Mouse (Mus musculus) liver, postnatal 0 days (tissue): ENCODE results near the gene Flvcr2. TPM values are rescaled to one million over a fixed set of nuclear protein-coding genes. Genes with fewer than 3 reads are reported as not detected.

ENCODE experiments used
- ATAC-seq: fragments of 200-750 bp; cut with Nextera tagmentation; 2 replicates; pipeline ENCODE4 v1.8.0; 2017; ENCODE audit warnings: mild to moderate bottlenecking, moderate library complexity
- DNase-seq: peaks from one replicate; pipeline ENCODE4 v3.0.0-alpha.2; 2016
- H3K27ac ChIP-seq: fragments of 300-500 bp; sonication (generic); 2 replicates; pipeline ENCODE4 v1.5.1; 2014; ENCODE audit warnings: antibody characterized with exemption, moderate library complexity, mild to moderate bottlenecking, low read depth
- H3K27me3 ChIP-seq: fragments of 300-500 bp; sonication (generic); 2 replicates; pipeline ENCODE4 v1.6.1; 2014; ENCODE audit warnings: low read length, control low read depth, mixed read lengths; ENCODE audit not compliant: insufficient read depth
- H3K36me3 ChIP-seq: fragments of 300-500 bp; sonication (generic); replicated peaks from 2 replicates; pipeline ENCODE4 v1.6.1; 2014; ENCODE audit warnings: mild to moderate bottlenecking, control low read depth, low read length, moderate library complexity, mixed read lengths; ENCODE audit not compliant: insufficient read depth
- H3K4me1 ChIP-seq: fragments of 300-500 bp; sonication (generic); 2 replicates; pipeline ENCODE4 v1.6.1; 2014; ENCODE audit warnings: antibody characterized with exemption, mild to moderate bottlenecking, control low read depth; ENCODE audit not compliant: insufficient read depth
- H3K4me2 ChIP-seq: fragments of 300-500 bp; sonication (generic); 2 replicates; pipeline ENCODE4 v1.6.1; 2014; ENCODE audit warnings: low read depth, mild to moderate bottlenecking, low read length, moderate library complexity, mixed read lengths
- H3K4me3 ChIP-seq: fragments of 300-500 bp; sonication (generic); 2 replicates; pipeline ENCODE4 v1.5.1; 2014; ENCODE audit warnings: low read depth, low read length
- H3K9ac ChIP-seq: fragments of 300-500 bp; sonication (generic); replicated peaks from 2 replicates; pipeline ENCODE4 v1.6.1; 2014; ENCODE audit warnings: mild to moderate bottlenecking, moderate library complexity
- H3K9me3 ChIP-seq: fragments of 300-500 bp; sonication (generic); 2 replicates; pipeline ENCODE4 v1.6.1; 2016; ENCODE audit warnings: mild to moderate bottlenecking, control low read depth, low read length, mixed read lengths
- CTCF ChIP-seq: sonication (generic); IDR thresholded peaks from 2 replicates; pipeline ENCODE4 v1.5.1; 2016; ENCODE audit warnings: antibody characterized with exemption, low read depth
- EP300 ChIP-seq: IDR thresholded peaks from 2 replicates; pipeline ENCODE4 v1.6.1; 2016; ENCODE audit warnings: antibody characterized with exemption, low read depth, mild to moderate bottlenecking
- WGBS: fragments of 180-500 bp; shearing (Covaris S2); extraction: QIAGEN DNeasy Blood & Tissue Kit; methylation state at CpG from one replicate; pipeline ENCODE4 v1.1.7; 2014; ENCODE audit not compliant: insufficient replicate concordance; 5-methylcytosine and 5-hydroxymethylcytosine counted together
- polyA plus RNA-seq: library from polyadenylated mRNA; unstranded; fragments of >200 nt; fragmentation: Nextera tagmentation; extraction: Ambion mirVana; gene quantifications from 2 replicates; pipeline ENCODE4 v1.2.1, GENCODE M21; 2015

Flvcr2 gene
- polyA plus RNA-seq, 1 experiment from 2014 or later = 5.9 TPM

DNA sequence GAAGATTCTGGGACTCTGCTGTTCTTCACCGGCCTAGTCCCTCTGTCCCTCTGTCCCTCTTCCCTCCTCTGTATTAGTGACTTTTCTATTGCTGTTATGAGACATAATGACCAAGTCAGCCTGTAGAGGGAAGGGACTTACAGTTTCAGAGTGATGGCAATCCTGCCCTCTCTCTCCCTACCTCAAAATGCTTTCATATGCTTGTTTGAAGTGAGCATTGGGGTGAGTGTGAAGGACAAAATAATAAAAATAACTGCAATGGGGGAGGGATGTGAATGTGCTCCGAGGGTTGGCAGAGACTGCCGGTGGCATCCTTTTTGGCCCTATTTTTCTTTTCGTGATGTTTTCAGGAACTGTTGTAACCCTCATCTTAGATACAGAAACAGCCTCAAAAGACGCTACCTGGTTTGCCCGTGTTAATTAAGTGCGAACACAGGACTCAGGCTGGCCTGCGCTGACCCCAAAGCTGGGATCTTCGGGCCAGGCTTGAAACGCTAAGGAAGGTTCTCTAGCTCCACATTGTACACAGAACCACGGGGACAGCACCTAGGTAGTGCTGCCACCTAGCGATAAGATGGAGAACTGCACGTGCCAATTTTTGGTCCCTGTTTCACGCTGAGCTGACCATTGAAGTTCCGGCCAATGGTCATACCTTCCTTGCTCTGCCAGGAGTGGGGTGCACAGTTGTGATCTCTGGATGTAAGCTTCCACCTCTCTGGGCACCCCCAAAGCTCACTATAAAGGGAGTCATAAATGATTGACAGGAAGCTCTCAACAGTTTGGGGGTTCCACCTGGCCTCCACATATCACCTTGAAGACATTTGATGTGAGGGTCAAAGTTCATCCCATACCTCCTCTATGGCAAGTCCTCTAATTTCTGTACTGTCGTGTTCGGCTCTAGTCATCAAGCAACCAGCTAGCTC is 17.1 kb upstream of the Flvcr2 start:
- Histone ChIP-seq H3K4me2 (no peak overlapping the region), H3K27me3 (no peaks in the 10 kb centered on the region), H3K4me1 (no peaks in the 10 kb centered on the region), H3K36me3 (no peaks in the 10 kb centered on the region), H3K4me3 (no peak overlapping the region), H3K9ac (no peak overlapping the region), H3K27ac (no peak overlapping the region), H3K9me3 (no peaks in the 10 kb centered on the region)
- ATAC-seq = 0 out of 2 replicates have a peak, but pooled peaks have one; percentile 25
- peak; percentile 68 for DNase-seq
- TF ChIP-seq EP300 = no peak
- peak; percentile 97 for TF ChIP-seq CTCF
- 33% methylated on average over 17 of the region's 17 CpGs for WGBS

DNA sequence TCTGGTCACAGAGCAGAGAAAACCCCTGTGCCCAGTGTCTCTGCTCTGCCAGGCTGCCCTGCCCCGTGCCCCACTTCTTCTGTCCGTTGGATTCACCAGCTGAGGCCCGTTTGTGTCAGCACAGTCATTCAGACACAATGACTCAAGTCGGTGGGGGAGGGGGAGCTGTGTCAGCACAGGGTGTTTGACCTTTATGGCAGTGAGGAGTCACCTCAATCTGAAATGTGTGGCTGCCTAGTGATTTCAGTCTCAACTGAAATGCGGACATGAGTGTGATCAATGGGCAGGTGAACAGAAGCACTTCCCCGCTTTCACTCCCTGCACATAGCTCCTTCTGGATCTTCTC is 16.4 kb upstream of the Flvcr2 start:
- no peak overlapping the region for H3K4me3 ChIP-seq
- no peaks in the 10 kb centered on the region for H3K4me1 ChIP-seq
- no peaks in the 10 kb centered on the region for H3K36me3 ChIP-seq
- 55% methylated on average over 6 of the region's 6 CpGs for WGBS
- DNase-seq (no peak), ATAC-seq (no peak)
- no peaks in the 10 kb centered on the region for H3K27me3 ChIP-seq
- no peak overlapping the region for H3K4me2 ChIP-seq
- no peak overlapping the region for H3K27ac ChIP-seq
- no peak overlapping the region for H3K9ac ChIP-seq
- no peak for TF ChIP-seq CTCF
- TF ChIP-seq EP300 = no peak
- no peaks in the 10 kb centered on the region for H3K9me3 ChIP-seq

DNA sequence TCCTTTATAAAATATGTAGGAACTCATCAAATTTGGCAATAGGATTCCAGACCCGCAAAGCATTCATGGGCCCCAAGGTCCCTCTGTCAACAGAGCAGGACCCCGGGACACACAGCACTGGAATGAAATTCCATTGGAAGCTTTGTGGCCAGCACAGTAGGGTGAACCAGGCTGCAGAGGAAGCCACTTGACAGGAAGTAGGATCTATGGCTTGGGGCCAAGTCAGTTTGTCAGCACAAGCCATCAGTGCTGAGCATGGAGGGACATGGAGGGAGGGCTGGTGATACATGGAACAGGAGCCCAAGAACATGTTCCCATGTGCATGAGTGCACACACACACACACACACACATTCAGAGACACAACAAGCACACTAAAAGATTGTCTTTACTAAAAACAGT is 10.1 kb upstream of the Flvcr2 start:
- DNase-seq (no peak), ATAC-seq (no peak)
- no peak overlapping the region for H3K9ac ChIP-seq
- no peak overlapping the region for H3K27ac ChIP-seq
- no peak overlapping the region for H3K4me3 ChIP-seq
- 50% methylated on average over 2 of the region's 2 CpGs for WGBS
- H3K4me2 ChIP-seq = no peak overlapping the region
- H3K9me3 ChIP-seq = no peaks in the 10 kb centered on the region
- no peaks in the 10 kb centered on the region for H3K36me3 ChIP-seq
- TF ChIP-seq CTCF = no peak
- TF ChIP-seq EP300 = no peak
- H3K4me1 ChIP-seq = no peaks in the 10 kb centered on the region
- no peaks in the 10 kb centered on the region for H3K27me3 ChIP-seq

DNA sequence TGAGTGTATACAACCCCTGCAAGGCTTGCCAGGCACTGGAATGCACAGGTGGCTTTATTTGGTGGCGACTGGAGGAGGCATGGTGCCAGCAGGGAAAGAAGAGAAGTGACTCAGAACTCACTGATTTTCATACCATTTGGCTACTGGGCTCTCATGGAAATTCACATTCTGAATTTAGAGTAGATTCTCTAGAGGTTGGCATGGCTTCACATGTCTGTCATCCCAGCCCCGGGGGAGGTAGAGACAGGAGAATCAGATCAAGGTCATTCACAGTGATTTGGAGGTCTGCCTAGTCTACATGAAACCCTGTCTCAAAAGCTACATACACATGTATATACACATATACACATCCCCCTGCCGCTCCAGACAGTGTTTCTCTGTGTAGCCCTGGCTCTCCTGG is 9.4 kb upstream of the Flvcr2 start:
- H3K36me3 ChIP-seq = no peaks in the 10 kb centered on the region
- TF ChIP-seq EP300 = no peak
- no peak for TF ChIP-seq CTCF
- no peak overlapping the region for H3K9ac ChIP-seq
- DNase-seq = no peak
- 76% methylated on average over 3 of the region's 3 CpGs for WGBS
- no peak overlapping the region for H3K27ac ChIP-seq
- H3K4me1 ChIP-seq = no peaks in the 10 kb centered on the region
- H3K9me3 ChIP-seq = no peaks in the 10 kb centered on the region
- no peak for ATAC-seq
- H3K27me3 ChIP-seq = no peaks in the 10 kb centered on the region
- no peak overlapping the region for H3K4me2 ChIP-seq
- no peak overlapping the region for H3K4me3 ChIP-seq

DNA sequence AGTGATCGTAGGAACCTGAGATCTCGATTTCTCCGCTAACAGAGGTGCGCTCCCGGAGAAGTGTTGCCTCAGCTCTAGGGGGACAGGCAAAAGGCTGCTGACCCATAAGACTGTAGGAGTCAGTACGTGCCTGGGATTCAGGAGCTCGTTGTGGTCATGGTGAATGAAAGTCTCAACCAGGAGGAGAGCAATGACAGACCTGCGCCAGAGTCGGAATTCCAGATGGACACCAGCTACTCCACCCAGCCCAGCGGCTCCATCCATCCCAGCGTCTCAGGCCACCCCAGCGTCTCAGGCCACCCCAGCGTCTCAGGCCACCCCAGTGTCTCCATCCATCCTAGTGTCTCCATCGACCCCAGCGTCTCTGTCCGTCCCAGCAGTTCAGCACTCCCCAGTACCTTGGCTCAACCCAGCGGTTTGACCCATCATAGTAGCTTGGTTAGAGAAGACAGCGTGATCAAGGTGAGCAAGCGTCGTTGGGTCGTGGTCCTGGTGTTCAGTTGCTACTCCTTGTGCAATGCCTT is 419 bp downstream of the Flvcr2 start:
- 14% methylated on average over 21 of the region's 21 CpGs for WGBS
- Histone ChIP-seq H3K27ac (peak overlapping the region; percentile 86), H3K4me2 (peak overlapping the region; percentile 87), H3K9me3 (no peaks in the 10 kb centered on the region), H3K36me3 (no peaks in the 10 kb centered on the region), H3K4me1 (no peaks in the 10 kb centered on the region), H3K4me3 (peak overlapping the region; percentile 48), H3K27me3 (peaks cover 4% of the 10 kb centered on the region; the same call in 1 of the 2 replicates), H3K9ac (peak overlapping the region; percentile 61)
- ATAC-seq (peak; percentile 11), DNase-seq (no peak)
- TF ChIP-seq CTCF = no peak
- no peak for TF ChIP-seq EP300

DNA sequence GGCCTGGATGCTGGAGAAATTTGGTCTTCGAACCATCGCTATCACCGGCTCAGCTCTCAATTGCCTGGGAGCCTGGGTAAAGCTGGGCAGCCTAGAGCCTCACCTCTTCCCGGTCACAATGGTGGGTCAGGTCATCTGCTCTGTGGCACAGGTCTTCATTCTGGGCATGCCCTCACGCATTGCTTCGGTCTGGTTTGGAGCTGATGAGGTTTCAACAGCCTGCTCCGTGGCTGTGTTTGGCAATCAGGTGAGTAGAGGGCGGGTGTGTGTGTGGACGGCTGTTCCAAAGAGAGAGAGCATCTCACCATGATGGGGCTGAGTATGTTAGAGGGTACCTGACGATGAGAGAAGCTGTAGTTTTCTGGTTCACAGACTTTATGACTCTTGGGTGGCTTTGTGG is 1.0 kb downstream of the Flvcr2 start:
- no peaks in the 10 kb centered on the region for H3K9me3 ChIP-seq
- 62% methylated on average over 10 of the region's 10 CpGs for WGBS
- H3K36me3 ChIP-seq = no peaks in the 10 kb centered on the region
- TF ChIP-seq EP300 = no peak
- no peak for TF ChIP-seq CTCF
- no peaks in the 10 kb centered on the region for H3K4me1 ChIP-seq
- H3K27ac ChIP-seq = peak overlapping the region; percentile 86
- H3K9ac ChIP-seq = no peak overlapping the region; the same call in 1 of the 2 replicates
- H3K27me3 ChIP-seq = peaks cover 4% of the 10 kb centered on the region; the same call in 1 of the 2 replicates
- peak; percentile 66 for ATAC-seq
- peak overlapping the region; percentile 87 for H3K4me2 ChIP-seq
- H3K4me3 ChIP-seq = peak overlapping the region; percentile 48
- DNase-seq = peak; percentile 43
